Mouse (Mus musculus) C2C12 (cell line): ENCODE measurements around the gene Bcl2l1. TPM values are rescaled to one million over a fixed set of nuclear protein-coding genes. Genes with fewer than 3 reads are reported as not detected.

Source experiments
- H3K27me3 ChIP-seq: one replicate; pipeline ENCODE4 v1.6.1; 2011; ENCODE audit not compliant: control insufficient read depth, insufficient read depth, insufficient read length
- H3K36me3 ChIP-seq: one replicate; pipeline ENCODE4 v1.6.1; 2011; ENCODE audit not compliant: control insufficient read depth, insufficient read depth
- H3K4me3 ChIP-seq: one replicate; pipeline ENCODE4 v1.5.1; 2011; ENCODE audit warnings: mild to moderate bottlenecking, control low read depth; ENCODE audit not compliant: poor library complexity, insufficient read depth, severe bottlenecking
- H3K79me2 ChIP-seq: one replicate; pipeline ENCODE4 v1.6.1; 2011; ENCODE audit not compliant: control insufficient read depth, insufficient read depth
- H3K79me3 ChIP-seq: one replicate; pipeline ENCODE4 v1.6.1; 2011; ENCODE audit warnings: low read depth, control low read depth
- H3ac ChIP-seq: one replicate; pipeline ENCODE3; 2011; ENCODE audit warnings: low read depth; ENCODE audit not compliant: control insufficient read depth, insufficient read length
- CEBPB ChIP-seq: IDR thresholded peaks from one replicate; pipeline ENCODE4 v1.6.1; 2011; ENCODE audit warnings: low read depth, mild to moderate bottlenecking, control low read depth, moderate library complexity
- CTCF ChIP-seq: IDR thresholded peaks from one replicate; pipeline ENCODE4 v1.5.1; 2011; ENCODE audit not compliant: control insufficient read depth, insufficient read depth, insufficient read length
- FOSL1 ChIP-seq: IDR thresholded peaks from one replicate; pipeline ENCODE4 v1.8.0; 2011; ENCODE audit warnings: mild to moderate bottlenecking, low read length; ENCODE audit not compliant: poor library complexity, insufficient read depth, severe bottlenecking
- MAX ChIP-seq: IDR thresholded peaks from one replicate; pipeline ENCODE4 v1.6.1; 2011; ENCODE audit warnings: mild to moderate bottlenecking, control low read depth
- MYOD1 ChIP-seq: IDR thresholded peaks from one replicate; pipeline ENCODE4 v1.6.1; 2011; ENCODE audit warnings: low read depth; ENCODE audit not compliant: control insufficient read depth, insufficient read length
- MYOG ChIP-seq: IDR thresholded peaks from one replicate; pipeline ENCODE4 v1.6.1; 2011; ENCODE audit not compliant: control insufficient read depth, insufficient read length; ENCODE audit errors: extremely low read depth
- USF1 ChIP-seq: IDR thresholded peaks from one replicate; pipeline ENCODE4 v1.6.1; 2011; ENCODE audit warnings: low read depth, mild to moderate bottlenecking, control low read depth, moderate library complexity
- polyA plus RNA-seq: library from polyadenylated mRNA; unstranded; fragments of >200 nt; fragmentation: generic; extraction: Trizol; gene quantifications from one replicate; pipeline ENCODE4 v1.2.1, GENCODE M21; 2012; ENCODE audit warnings: missing spikeins

Gene Bcl2l1
- polyA plus RNA-seq, 1 experiment: 67.3 TPM

GRCm38 (mm10) chr2:152784640-152785039, 46.9 kb downstream of the Bcl2l1 start:
- Histone ChIP-seq H3K79me3 (peaks cover 40% of the 10 kb centered on the region), H3K79me2 (peaks cover 82% of the 10 kb centered on the region), H3K36me3 (peaks cover 54% of the 10 kb centered on the region), H3ac (no peak overlapping the region), H3K27me3 (no peaks in the 10 kb centered on the region), H3K4me3 (no peak overlapping the region)
- TF ChIP-seq CTCF: no peak
- no peak for TF ChIP-seq FOSL1
- TF ChIP-seq MYOG: no peak
- TF ChIP-seq CEBPB: no peak
- no peak for TF ChIP-seq MYOD1
- no peak for TF ChIP-seq USF1

GRCm38 (mm10) chr2:152783241-152783640, 48.3 kb downstream of the Bcl2l1 start:
- H3K36me3 ChIP-seq: peaks cover 59% of the 10 kb centered on the region
- no peaks in the 10 kb centered on the region for H3K27me3 ChIP-seq
- peaks cover 69% of the 10 kb centered on the region for H3K79me2 ChIP-seq
- no peak overlapping the region for H3K4me3 ChIP-seq
- H3K79me3 ChIP-seq: peaks cover 38% of the 10 kb centered on the region
- no peak overlapping the region for H3ac ChIP-seq
- TF ChIP-seq CTCF: no peak
- no peak for TF ChIP-seq CEBPB
- TF ChIP-seq MYOD1: no peak
- TF ChIP-seq FOSL1: no peak
- TF ChIP-seq MAX: no peak

- TF ChIP-seq MAX: peak; percentile 98
- TF ChIP-seq FOSL1: peak; percentile 29
- no peak for TF ChIP-seq CEBPB
- TF ChIP-seq USF1: peak; percentile 86
- no peak for TF ChIP-seq MYOD1
- no peak for TF ChIP-seq CTCF
- no peak for TF ChIP-seq MYOG
- H3ac ChIP-seq: no peak overlapping the region
Measured at GRCm38 (mm10) chr2:152782656-152783055, 48.9 kb downstream of the Bcl2l1 start.

GRCm38 (mm10) chr2:152781031-152781711, 50.4 kb downstream of the Bcl2l1 start:
- Histone ChIP-seq H3K4me3 (no peak overlapping the region), H3K27me3 (no peaks in the 10 kb centered on the region), H3K79me2 (peaks cover 49% of the 10 kb centered on the region), H3K36me3 (peaks cover 57% of the 10 kb centered on the region), H3K79me3 (peaks cover 19% of the 10 kb centered on the region), H3ac (no peak overlapping the region)
- TF ChIP-seq CTCF: no peak
- TF ChIP-seq MYOG: no peak
- no peak for TF ChIP-seq USF1
- TF ChIP-seq FOSL1: no peak
- no peak for TF ChIP-seq MAX
- TF ChIP-seq CEBPB: no peak
- TF ChIP-seq MYOD1: no peak

More at GRCm38 (mm10) chr2:152782656-152783055, 48.9 kb downstream of the Bcl2l1 start:
- peaks cover 32% of the 10 kb centered on the region for H3K79me3 ChIP-seq
- H3K79me2 ChIP-seq: peaks cover 63% of the 10 kb centered on the region
- H3K36me3 ChIP-seq: peaks cover 63% of the 10 kb centered on the region
- no peaks in the 10 kb centered on the region for H3K27me3 ChIP-seq
- H3K4me3 ChIP-seq: no peak overlapping the region

- peaks cover 41% of the 10 kb centered on the region for H3K79me2 ChIP-seq
- H3K36me3 ChIP-seq: peaks cover 55% of the 10 kb centered on the region
- H3ac ChIP-seq: no peak overlapping the region
- no peak overlapping the region for H3K4me3 ChIP-seq
- peaks cover 14% of the 10 kb centered on the region for H3K79me3 ChIP-seq
- no peaks in the 10 kb centered on the region for H3K27me3 ChIP-seq
- TF ChIP-seq MYOG (no peak), CEBPB (no peak), CTCF (no peak), MYOD1 (no peak), USF1 (no peak), MAX (no peak), FOSL1 (no peak)
Measured at GRCm38 (mm10) chr2:152780466-152780865, 51.1 kb downstream of the Bcl2l1 start.

- peaks cover 12% of the 10 kb centered on the region for H3K79me2 ChIP-seq
- H3K4me3 ChIP-seq: no peak overlapping the region
- TF ChIP-seq MYOG (no peak), CTCF (no peak), FOSL1 (no peak), USF1 (no peak), CEBPB (no peak), MAX (no peak), MYOD1 (no peak)
- peaks cover 29% of the 10 kb centered on the region for H3K36me3 ChIP-seq
- H3K79me3 ChIP-seq: no peaks in the 10 kb centered on the region
- no peaks in the 10 kb centered on the region for H3K27me3 ChIP-seq
- no peak overlapping the region for H3ac ChIP-seq
Measured at GRCm38 (mm10) chr2:152777081-152777480, 54.4 kb downstream of the Bcl2l1 start.
